Comparison of ENCODE assay signal across 8 mouse cellular contexts in genomic region chr19:47137051-47137581, GRCm38 (mm10). TPM values are rescaled to one million over a fixed set of nuclear protein-coding genes. Genes with fewer than 3 reads are reported as not detected.
A peak's percentile ranks its signal among the peaks of the same experiment; 100 is the strongest.
DNase-seq lines count a peak whose midpoint lies in the region; ATAC-seq and TF ChIP-seq lines count a peak whose summit lies in the region.

No protein-coding gene starts in this region.

- 14% methylated on average over 6 of the region's 6 CpGs for WGBS in embryonic facial prominence, embryonic 13.5 days
- 8% methylated on average over 6 of the region's 6 CpGs for WGBS in heart, embryonic 15.5 days
- 7% methylated on average over 6 of the region's 6 CpGs for WGBS in liver, postnatal 0 days (ENCODE audit: insufficient replicate concordance)
- WGBS in neural tube, embryonic 12.5 days: 57% methylated on average over 6 of the region's 6 CpGs

- peaks cover 33% of the 10 kb centered on the region for H3K36me3 ChIP-seq in embryonic facial prominence, embryonic 13.5 days
- peaks cover 14% of the 10 kb centered on the region; the same call in 1 of the 2 replicates for H3K36me3 ChIP-seq in heart, embryonic 15.5 days
- H3K36me3 ChIP-seq in liver, postnatal 0 days (replicated peaks; ENCODE audit: insufficient read depth, low read length): no peaks in the 10 kb centered on the region; the same call in none of the 2 replicates
- H3K36me3 ChIP-seq in neural tube, embryonic 12.5 days: peaks cover 17% of the 10 kb centered on the region

- no peaks in the 10 kb centered on the region for H3K27me3 ChIP-seq in embryonic facial prominence, embryonic 13.5 days
- no peaks in the 10 kb centered on the region for H3K27me3 ChIP-seq in heart, embryonic 15.5 days
- 0 out of 2 replicates have a peak, but pooled peaks cover 8% of the 10 kb centered on the region for H3K27me3 ChIP-seq in liver, postnatal 0 days (ENCODE audit: insufficient read depth, low read length)
- peaks cover 11% of the 10 kb centered on the region; the same call in 1 of the 2 replicates for H3K27me3 ChIP-seq in neural tube, embryonic 12.5 days (replicated peaks)

- peak overlapping the region; percentile 93 for H3K27ac ChIP-seq in embryonic facial prominence, embryonic 13.5 days
- H3K27ac ChIP-seq in heart, embryonic 15.5 days: peak overlapping the region; percentile 85
- peak overlapping the region; percentile 81; the same call in 1 of the 2 replicates for H3K27ac ChIP-seq in liver, postnatal 0 days (ENCODE audit: low read depth)
- no peak overlapping the region for H3K27ac ChIP-seq in neural tube, embryonic 12.5 days

- TF ChIP-seq EP300 in liver, postnatal 0 days (IDR thresholded peaks at IDR 0.05; ENCODE audit: low read depth): no peak

- no peaks in the 10 kb centered on the region for H3K9me3 ChIP-seq in embryonic facial prominence, embryonic 13.5 days
- H3K9me3 ChIP-seq in heart, embryonic 15.5 days (replicated peaks): no peaks in the 10 kb centered on the region
- H3K9me3 ChIP-seq in liver, postnatal 0 days (ENCODE audit: low read length): no peaks in the 10 kb centered on the region
- H3K9me3 ChIP-seq in neural tube, embryonic 12.5 days: no peaks in the 10 kb centered on the region

- peak overlapping the region; percentile 49 for H3K4me3 ChIP-seq in embryonic facial prominence, embryonic 13.5 days
- H3K4me3 ChIP-seq in heart, embryonic 15.5 days: peak overlapping the region; percentile 55
- H3K4me3 ChIP-seq in liver, postnatal 0 days (ENCODE audit: low read depth, low read length): peak overlapping the region; percentile 45
- H3K4me3 ChIP-seq in neural tube, embryonic 12.5 days: no peak overlapping the region

- H3K4me2 ChIP-seq in embryonic facial prominence, embryonic 13.5 days: peak overlapping the region; percentile 78
- H3K4me2 ChIP-seq in heart, embryonic 15.5 days: peak overlapping the region; percentile 76
- H3K4me2 ChIP-seq in liver, postnatal 0 days (ENCODE audit: low read depth, low read length): peak overlapping the region; percentile 68
- H3K4me2 ChIP-seq in neural tube, embryonic 12.5 days (replicated peaks): peak overlapping the region; percentile 53

- TF ChIP-seq CTCF in liver, postnatal 0 days (IDR thresholded peaks at IDR 0.05; ENCODE audit: low read depth): no peak

- peak overlapping the region; percentile 81 for H3K9ac ChIP-seq in embryonic facial prominence, embryonic 13.5 days
- H3K9ac ChIP-seq in heart, embryonic 15.5 days: peak overlapping the region; percentile 68
- H3K9ac ChIP-seq in liver, postnatal 0 days (replicated peaks): peak overlapping the region; percentile 63
- no peak overlapping the region for H3K9ac ChIP-seq in neural tube, embryonic 12.5 days

- peak; percentile 49 for DNase-seq in CD4-positive helper T cell, adult 2 months (ENCODE audit: low read depth, low spot score)
- peak; percentile 76 for DNase-seq in adipocyte (ENCODE audit: low spot score)
- DNase-seq in kidney, postnatal 10 days: peak; percentile 69
- DNase-seq in liver, postnatal 0 days: peak; percentile 74

- peaks cover 39% of the 10 kb centered on the region for H3K4me1 ChIP-seq in embryonic facial prominence, embryonic 13.5 days
- H3K4me1 ChIP-seq in heart, embryonic 15.5 days (replicated peaks): peaks cover 31% of the 10 kb centered on the region
- peaks cover 8% of the 10 kb centered on the region; the same call in 1 of the 2 replicates for H3K4me1 ChIP-seq in liver, postnatal 0 days (ENCODE audit: insufficient read depth)
- H3K4me1 ChIP-seq in neural tube, embryonic 12.5 days: peaks cover 16% of the 10 kb centered on the region; the same call in 1 of the 2 replicates

- ATAC-seq in embryonic facial prominence, embryonic 13.5 days (ENCODE audit: insufficient number of reproducible peaks, insufficient read depth, low FRiP score, low TSS enrichment, low read depth): no peak
- peak; percentile 20; the same call in 1 of the 2 replicates for ATAC-seq in heart, embryonic 15.5 days (replicated peaks; ENCODE audit: insufficient number of reproducible peaks, insufficient read depth, low FRiP score, low read depth)
- ATAC-seq in liver, postnatal 0 days: peak; percentile 72
- ATAC-seq in neural tube, embryonic 12.5 days (ENCODE audit: low FRiP score, low read depth): no peak
- no peak for ATAC-seq in erythroblast, adult 5-6 weeks (replicated peaks; ENCODE audit: low FRiP score, poor library complexity, severe bottlenecking)

RNA-seq across cellular contexts. Expression of gene Calhm2, which starts 1.0 kb away (rescaled TPM):
- 11.1 and 11.8 TPM in 2 replicates for polyA plus RNA-seq in embryonic facial prominence, embryonic 13.5 days (2015; fragmentation: Nextera tagmentation; extraction: Ambion mirVana)
- polyA plus RNA-seq in heart, embryonic 15.5 days (2015; fragmentation: Nextera tagmentation; extraction: Ambion mirVana): 4.6 and 6.5 TPM in 2 replicates
- 2.0 and 2.6 TPM in 2 replicates for polyA plus RNA-seq in liver, postnatal 0 days (2015; fragmentation: Nextera tagmentation; extraction: Ambion mirVana)
- polyA plus RNA-seq in neural tube, embryonic 12.5 days (2016; fragmentation: Nextera tagmentation; extraction: Ambion mirVana): 1.9 and 2.0 TPM in 2 replicates
- total RNA-seq in erythroblast, adult 5-6 weeks (2015; ENCODE audit: low replicate concordance): 2.3 and 4.0 TPM in 2 replicates
- 1.4 and 3.5 TPM in 2 replicates for total RNA-seq in erythroblast, adult 5-6 weeks (2017; ENCODE audit: low replicate concordance)

RNA-seq across cellular contexts. Expression of gene Calhm1, which starts 6.9 kb away (rescaled TPM):
- polyA plus RNA-seq in embryonic facial prominence, embryonic 13.5 days (2015; fragmentation: Nextera tagmentation; extraction: Ambion mirVana): not detected in 2 replicates
- polyA plus RNA-seq in heart, embryonic 15.5 days (2015; fragmentation: Nextera tagmentation; extraction: Ambion mirVana): not detected in 2 replicates
- not detected in 2 replicates for polyA plus RNA-seq in liver, postnatal 0 days (2015; fragmentation: Nextera tagmentation; extraction: Ambion mirVana)
- not detected in 2 replicates for polyA plus RNA-seq in neural tube, embryonic 12.5 days (2016; fragmentation: Nextera tagmentation; extraction: Ambion mirVana)
- total RNA-seq in erythroblast, adult 5-6 weeks (2015; ENCODE audit: low replicate concordance): not detected in 2 replicates
- not detected in 2 replicates for total RNA-seq in erythroblast, adult 5-6 weeks (2017; ENCODE audit: low replicate concordance)

RNA-seq across cellular contexts. Expression of gene Calhm3, which starts 20.4 kb away (rescaled TPM):
- polyA plus RNA-seq in embryonic facial prominence, embryonic 13.5 days (2015; fragmentation: Nextera tagmentation; extraction: Ambion mirVana): not detected in 2 replicates
- polyA plus RNA-seq in heart, embryonic 15.5 days (2015; fragmentation: Nextera tagmentation; extraction: Ambion mirVana): not detected in 2 replicates
- polyA plus RNA-seq in liver, postnatal 0 days (2015; fragmentation: Nextera tagmentation; extraction: Ambion mirVana): not detected in 2 replicates
- polyA plus RNA-seq in neural tube, embryonic 12.5 days (2016; fragmentation: Nextera tagmentation; extraction: Ambion mirVana): not detected in 2 replicates
- not detected in 2 replicates for total RNA-seq in erythroblast, adult 5-6 weeks (2015; ENCODE audit: low replicate concordance)
- not detected in 2 replicates for total RNA-seq in erythroblast, adult 5-6 weeks (2017; ENCODE audit: low replicate concordance)

RNA-seq across cellular contexts. Expression of gene Neurl1a, which starts 41.5 kb away (rescaled TPM):
- 6.2 and 7.3 TPM in 2 replicates for polyA plus RNA-seq in embryonic facial prominence, embryonic 13.5 days (2015; fragmentation: Nextera tagmentation; extraction: Ambion mirVana)
- 1.2 and 2.3 TPM in 2 replicates for polyA plus RNA-seq in heart, embryonic 15.5 days (2015; fragmentation: Nextera tagmentation; extraction: Ambion mirVana)
- 0.76 and 0.89 TPM in 2 replicates for polyA plus RNA-seq in liver, postnatal 0 days (2015; fragmentation: Nextera tagmentation; extraction: Ambion mirVana)
- 6.3 TPM in 2 replicates for polyA plus RNA-seq in neural tube, embryonic 12.5 days (2016; fragmentation: Nextera tagmentation; extraction: Ambion mirVana)
- not detected in 2 replicates for total RNA-seq in erythroblast, adult 5-6 weeks (2015; ENCODE audit: low replicate concordance)
- not detected in 2 replicates for total RNA-seq in erythroblast, adult 5-6 weeks (2017; ENCODE audit: low replicate concordance)

RNA-seq across cellular contexts. Expression of gene Pdcd11, which starts 46.5 kb away (rescaled TPM):
- 11.5 TPM in 2 replicates for polyA plus RNA-seq in embryonic facial prominence, embryonic 13.5 days (2015; fragmentation: Nextera tagmentation; extraction: Ambion mirVana)
- 4.6 and 5.2 TPM in 2 replicates for polyA plus RNA-seq in heart, embryonic 15.5 days (2015; fragmentation: Nextera tagmentation; extraction: Ambion mirVana)
- 3.0 and 3.3 TPM in 2 replicates for polyA plus RNA-seq in liver, postnatal 0 days (2015; fragmentation: Nextera tagmentation; extraction: Ambion mirVana)
- 10.0 and 10.1 TPM in 2 replicates for polyA plus RNA-seq in neural tube, embryonic 12.5 days (2016; fragmentation: Nextera tagmentation; extraction: Ambion mirVana)
- 2.9 and 3.1 TPM in 2 replicates for total RNA-seq in erythroblast, adult 5-6 weeks (2015; ENCODE audit: low replicate concordance)
- 3.2 and 3.9 TPM in 2 replicates for total RNA-seq in erythroblast, adult 5-6 weeks (2017; ENCODE audit: low replicate concordance)

Comparison
In these comparisons a context has a peak if more than half of its experiments do, and no peak if none do; other contexts are left out.
1. ATAC-seq: peak in heart, embryonic 15.5 days (single experiment) and liver, postnatal 0 days (single experiment); none in embryonic facial prominence, embryonic 13.5 days (single experiment), neural tube, embryonic 12.5 days (single experiment) and erythroblast, adult 5-6 weeks (single experiment).
2. Peak in every context shown above with its lines, with median percentiles within 50 percentile points of each other: DNase-seq and H3K4me2 ChIP-seq.